Mouse (Mus musculus) heart, postnatal 0 days (tissue): Measurements from ENCODE around the gene Tnrc6b.

Experiments used
- CTCF ChIP-seq: IDR thresholded peaks from 2 replicates; pipeline ENCODE4 v1.5.1; 2016; ENCODE audit warnings: antibody characterized with exemption, control low read depth, low read depth
- EP300 ChIP-seq: IDR thresholded peaks from 2 replicates; pipeline ENCODE4 v1.6.1; 2016; ENCODE audit warnings: antibody characterized with exemption, low read depth

DNA sequence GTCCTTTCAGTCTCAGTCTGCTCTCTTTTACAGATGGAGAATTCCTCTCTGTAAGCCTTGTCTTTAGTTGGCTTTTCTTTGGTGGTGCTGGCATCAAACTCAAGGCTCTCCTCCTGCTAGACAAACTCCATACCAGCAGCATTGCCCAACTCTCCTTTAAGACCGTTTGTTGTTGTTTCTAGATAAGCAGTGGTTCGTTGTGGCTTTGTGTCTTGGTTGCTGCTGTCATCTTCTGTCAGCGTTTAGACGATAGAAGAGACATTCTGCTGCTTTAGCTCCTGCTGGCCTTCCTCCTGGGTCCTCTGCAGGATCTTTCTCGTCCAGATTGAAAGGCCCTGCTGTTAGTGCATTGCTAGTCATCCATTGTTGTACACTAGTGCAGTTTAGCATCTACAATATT is 37.9 kb downstream of the Tnrc6b start:
- no peak for TF ChIP-seq CTCF
- TF ChIP-seq EP300 = no peak
